Mouse (Mus musculus): Measurements from ENCODE around the gene Adcy1. TPM values are rescaled to one million over a fixed set of nuclear protein-coding genes. Genes with fewer than 3 reads are reported as not detected.

Gene Adcy1
- polyA plus RNA-seq, 1 experiment from 2014 or later: 9.9 TPM

- 90% methylated on average over 4 of the region's 4 CpGs for WGBS
- H3K4me1 ChIP-seq (ENCODE audit: control insufficient read depth, insufficient read depth, low read length): peaks cover 17% of the 10 kb centered on the region
These were observed 9.6 kb upstream of the Adcy1 start for GRCm38 (mm10) chr11:7053710-7054109.

GRCm38 (mm10) chr11:7054662-7055265 lies 8.5 kb upstream of the Adcy1 start:
- ATAC-seq (ENCODE audit: low FRiP score, low TSS enrichment) (no peak), DNase-seq (no peak)
- Histone ChIP-seq H3K4me1 (ENCODE audit: control insufficient read depth, insufficient read depth, low read length) (peaks cover 17% of the 10 kb centered on the region), H3K4me2 (ENCODE audit: low read length) (no peak overlapping the region), H3K9ac (replicated peaks; ENCODE audit: low read length) (no peak overlapping the region), H3K27me3 (ENCODE audit: control insufficient read depth, insufficient read depth, low read length) (0 out of 2 replicates have a peak, but pooled peaks cover 4% of the 10 kb centered on the region), H3K36me3 (ENCODE audit: control insufficient read depth, insufficient read depth, low read length) (no peaks in the 10 kb centered on the region), H3K27ac (replicated peaks; ENCODE audit: low read depth, low read length) (no peak overlapping the region), H3K9me3 (ENCODE audit: control insufficient read depth, low read length) (no peaks in the 10 kb centered on the region), H3K4me3 (replicated peaks; ENCODE audit: low read depth, low read length) (no peak overlapping the region)
- 82% methylated on average over 6 of the region's 6 CpGs for WGBS

More at GRCm38 (mm10) chr11:7053710-7054109, 9.6 kb upstream of the Adcy1 start:
- no peak overlapping the region for H3K27ac ChIP-seq (replicated peaks; ENCODE audit: low read depth, low read length)
- no peak overlapping the region for H3K4me3 ChIP-seq (replicated peaks; ENCODE audit: low read depth, low read length)
- no peak for DNase-seq
- no peak overlapping the region for H3K4me2 ChIP-seq (ENCODE audit: low read length)
- H3K27me3 ChIP-seq (ENCODE audit: control insufficient read depth, insufficient read depth, low read length): 0 out of 2 replicates have a peak, but pooled peaks cover 4% of the 10 kb centered on the region
- H3K36me3 ChIP-seq (ENCODE audit: control insufficient read depth, insufficient read depth, low read length): no peaks in the 10 kb centered on the region
- H3K9ac ChIP-seq (replicated peaks; ENCODE audit: low read length): no peak overlapping the region
- ATAC-seq (ENCODE audit: low FRiP score, low TSS enrichment): no peak
- no peaks in the 10 kb centered on the region for H3K9me3 ChIP-seq (ENCODE audit: control insufficient read depth, low read length)

GRCm38 (mm10) chr11:7055455-7056017 lies 7.8 kb upstream of the Adcy1 start:
- Histone ChIP-seq H3K4me1 (ENCODE audit: control insufficient read depth, insufficient read depth, low read length) (peaks cover 17% of the 10 kb centered on the region), H3K27ac (replicated peaks; ENCODE audit: low read depth, low read length) (peak overlapping the region; percentile 66), H3K36me3 (ENCODE audit: control insufficient read depth, insufficient read depth, low read length) (no peaks in the 10 kb centered on the region), H3K27me3 (ENCODE audit: control insufficient read depth, insufficient read depth, low read length) (0 out of 2 replicates have a peak, but pooled peaks cover 4% of the 10 kb centered on the region), H3K4me3 (replicated peaks; ENCODE audit: low read depth, low read length) (no peak overlapping the region; the same call in 1 of the 2 replicates), H3K9ac (replicated peaks; ENCODE audit: low read length) (peak overlapping the region; percentile 34; the same call in 1 of the 2 replicates), H3K4me2 (ENCODE audit: low read length) (peak overlapping the region; percentile 34), H3K9me3 (ENCODE audit: control insufficient read depth, low read length) (no peaks in the 10 kb centered on the region)
- DNase-seq (peak; percentile 59), ATAC-seq (ENCODE audit: low FRiP score, low TSS enrichment) (peak; percentile 77)
- 25% methylated on average over 14 of the region's 14 CpGs for WGBS

GRCm38 (mm10) chr11:7056121-7056520 lies 7.2 kb upstream of the Adcy1 start:
- Histone ChIP-seq H3K27me3 (ENCODE audit: control insufficient read depth, insufficient read depth, low read length) (peaks cover 6% of the 10 kb centered on the region; the same call in 1 of the 2 replicates), H3K9ac (replicated peaks; ENCODE audit: low read length) (peak overlapping the region; percentile 42), H3K36me3 (ENCODE audit: control insufficient read depth, insufficient read depth, low read length) (no peaks in the 10 kb centered on the region), H3K4me2 (ENCODE audit: low read length) (peak overlapping the region; percentile 34), H3K27ac (replicated peaks; ENCODE audit: low read depth, low read length) (peak overlapping the region; percentile 60; the same call in 1 of the 2 replicates), H3K4me3 (replicated peaks; ENCODE audit: low read depth, low read length) (no peak overlapping the region), H3K4me1 (ENCODE audit: control insufficient read depth, insufficient read depth, low read length) (peaks cover 17% of the 10 kb centered on the region), H3K9me3 (ENCODE audit: control insufficient read depth, low read length) (no peaks in the 10 kb centered on the region)
- DNase-seq (peak; percentile 67), ATAC-seq (ENCODE audit: low FRiP score, low TSS enrichment) (0 out of 2 replicates have a peak, but pooled peaks have one; percentile 29)
- WGBS: 6% methylated on average over 11 of the region's 11 CpGs

- 87% methylated on average over 7 of the region's 7 CpGs for WGBS
- Histone ChIP-seq H3K9ac (replicated peaks; ENCODE audit: low read length) (no peak overlapping the region), H3K9me3 (ENCODE audit: control insufficient read depth, low read length) (no peaks in the 10 kb centered on the region), H3K27ac (replicated peaks; ENCODE audit: low read depth, low read length) (no peak overlapping the region), H3K4me1 (ENCODE audit: control insufficient read depth, insufficient read depth, low read length) (peaks cover 23% of the 10 kb centered on the region), H3K4me3 (replicated peaks; ENCODE audit: low read depth, low read length) (no peak overlapping the region), H3K4me2 (ENCODE audit: low read length) (no peak overlapping the region), H3K36me3 (ENCODE audit: control insufficient read depth, insufficient read depth, low read length) (no peaks in the 10 kb centered on the region), H3K27me3 (ENCODE audit: control insufficient read depth, insufficient read depth, low read length) (peaks cover 19% of the 10 kb centered on the region)
- DNase-seq (no peak), ATAC-seq (ENCODE audit: low FRiP score, low TSS enrichment) (no peak)
These were observed 5.5 kb upstream of the Adcy1 start for GRCm38 (mm10) chr11:7057781-7058180.

GRCm38 (mm10) chr11:7061961-7062360 lies 1.3 kb upstream of the Adcy1 start:
- Histone ChIP-seq H3K27ac (replicated peaks; ENCODE audit: low read depth, low read length) (no peak overlapping the region), H3K4me3 (replicated peaks; ENCODE audit: low read depth, low read length) (no peak overlapping the region), H3K9me3 (ENCODE audit: control insufficient read depth, low read length) (no peaks in the 10 kb centered on the region), H3K27me3 (ENCODE audit: control insufficient read depth, insufficient read depth, low read length) (peaks cover 27% of the 10 kb centered on the region), H3K9ac (replicated peaks; ENCODE audit: low read length) (no peak overlapping the region), H3K4me1 (ENCODE audit: control insufficient read depth, insufficient read depth, low read length) (peaks cover 25% of the 10 kb centered on the region), H3K4me2 (ENCODE audit: low read length) (no peak overlapping the region), H3K36me3 (ENCODE audit: control insufficient read depth, insufficient read depth, low read length) (no peaks in the 10 kb centered on the region)
- DNase-seq (no peak), ATAC-seq (ENCODE audit: low FRiP score, low TSS enrichment) (no peak)
- 38% methylated on average over 6 of the region's 6 CpGs for WGBS

GRCm38 (mm10) chr11:7062566-7062965 lies 723 bp upstream of the Adcy1 start:
- Histone ChIP-seq H3K27ac (replicated peaks; ENCODE audit: low read depth, low read length) (no peak overlapping the region), H3K9me3 (ENCODE audit: control insufficient read depth, low read length) (no peaks in the 10 kb centered on the region), H3K36me3 (ENCODE audit: control insufficient read depth, insufficient read depth, low read length) (no peaks in the 10 kb centered on the region), H3K4me2 (ENCODE audit: low read length) (peak overlapping the region; percentile 72), H3K4me1 (ENCODE audit: control insufficient read depth, insufficient read depth, low read length) (peaks cover 24% of the 10 kb centered on the region), H3K9ac (replicated peaks; ENCODE audit: low read length) (peak overlapping the region; percentile 65), H3K27me3 (ENCODE audit: control insufficient read depth, insufficient read depth, low read length) (peaks cover 27% of the 10 kb centered on the region), H3K4me3 (replicated peaks; ENCODE audit: low read depth, low read length) (peak overlapping the region; percentile 54)
- DNase-seq (peak; percentile 50), ATAC-seq (ENCODE audit: low FRiP score, low TSS enrichment) (no peak; the same call in 1 of the 2 replicates)
- 8% methylated on average over 10 of the region's 10 CpGs for WGBS

- H3K4me2 ChIP-seq (ENCODE audit: low read length): peak overlapping the region; percentile 90
- no peaks in the 10 kb centered on the region for H3K9me3 ChIP-seq (ENCODE audit: control insufficient read depth, low read length)
- under 1% methylated on average over 44 of the region's 53 CpGs for WGBS
- peak; percentile 81 for DNase-seq
- H3K36me3 ChIP-seq (ENCODE audit: control insufficient read depth, insufficient read depth, low read length): no peaks in the 10 kb centered on the region
- H3K27ac ChIP-seq (replicated peaks; ENCODE audit: low read depth, low read length): peak overlapping the region; percentile 41; the same call in 1 of the 2 replicates
- peaks cover 27% of the 10 kb centered on the region for H3K27me3 ChIP-seq (ENCODE audit: control insufficient read depth, insufficient read depth, low read length)
- H3K4me1 ChIP-seq (ENCODE audit: control insufficient read depth, insufficient read depth, low read length): peaks cover 24% of the 10 kb centered on the region
- ATAC-seq (ENCODE audit: low FRiP score, low TSS enrichment): peak; percentile 58
- H3K9ac ChIP-seq (replicated peaks; ENCODE audit: low read length): peak overlapping the region; percentile 73
- H3K4me3 ChIP-seq (replicated peaks; ENCODE audit: low read depth, low read length): peak overlapping the region; percentile 63
These were observed 485 bp downstream of the Adcy1 start for GRCm38 (mm10) chr11:7063681-7064267.

Measured in midbrain, embryonic 14.5 days (tissue).